Mouse (Mus musculus): Measurements from ENCODE around the gene Mfap5. TPM values are rescaled to one million over a fixed set of nuclear protein-coding genes. Genes with fewer than 3 reads are reported as not detected.
A peak's percentile ranks its signal among the peaks of the same experiment; 100 is the strongest.

The Mfap5 gene
- polyA plus RNA-seq, 1 experiment from 2014 or later, result 276 TPM

GRCm38 (mm10) chr6:122519384-122519783 lies 13.7 kb downstream of the Mfap5 start:
- Histone ChIP-seq H3K4me1 (replicated peaks; ENCODE audit: control insufficient read depth, insufficient read depth) (no peaks in the 10 kb centered on the region), H3K27me3 (ENCODE audit: control insufficient read depth, insufficient read depth, low read length) (no peaks in the 10 kb centered on the region), H3K9ac (ENCODE audit: low read length) (no peak overlapping the region), H3K9me3 (ENCODE audit: control insufficient read depth, low read length) (no peaks in the 10 kb centered on the region), H3K27ac (replicated peaks) (no peak overlapping the region), H3K36me3 (ENCODE audit: control insufficient read depth, insufficient read depth, low read length) (no peaks in the 10 kb centered on the region), H3K4me3 (ENCODE audit: low read depth, low read length) (no peak overlapping the region), H3K4me2 (replicated peaks; ENCODE audit: low read depth) (no peak overlapping the region)
- TF ChIP-seq EP300 (optimal IDR thresholded peaks at IDR 0.05) (no peak), CTCF (IDR thresholded peaks at IDR 0.05; ENCODE audit: low read depth) (peak; percentile 85)
- ATAC-seq (ENCODE audit: low FRiP score, low TSS enrichment) (no peak), DNase-seq (ENCODE audit: low spot score) (no peak)
- WGBS, result 26% methylated on average over 2 of the region's 2 CpGs

- Histone ChIP-seq H3K27me3 (ENCODE audit: control insufficient read depth, insufficient read depth, low read length) (no peaks in the 10 kb centered on the region), H3K27ac (replicated peaks) (no peak overlapping the region), H3K36me3 (ENCODE audit: control insufficient read depth, insufficient read depth, low read length) (no peaks in the 10 kb centered on the region), H3K4me2 (replicated peaks; ENCODE audit: low read depth) (no peak overlapping the region), H3K9ac (ENCODE audit: low read length) (no peak overlapping the region), H3K4me1 (replicated peaks; ENCODE audit: control insufficient read depth, insufficient read depth) (no peaks in the 10 kb centered on the region), H3K4me3 (ENCODE audit: low read depth, low read length) (no peak overlapping the region), H3K9me3 (ENCODE audit: control insufficient read depth, low read length) (no peaks in the 10 kb centered on the region)
- DNase-seq (ENCODE audit: low spot score) (no peak), ATAC-seq (ENCODE audit: low FRiP score, low TSS enrichment) (no peak)
- TF ChIP-seq EP300 (optimal IDR thresholded peaks at IDR 0.05) (no peak), CTCF (IDR thresholded peaks at IDR 0.05; ENCODE audit: low read depth) (no peak)
- WGBS, result 57% methylated on average over 9 of the region's 9 CpGs
Measured at GRCm38 (mm10) chr6:122522595-122522994, 16.9 kb downstream of the Mfap5 start.

- Histone ChIP-seq H3K4me1 (replicated peaks; ENCODE audit: control insufficient read depth, insufficient read depth) (no peaks in the 10 kb centered on the region), H3K27ac (replicated peaks) (no peak overlapping the region), H3K27me3 (ENCODE audit: control insufficient read depth, insufficient read depth, low read length) (no peaks in the 10 kb centered on the region), H3K4me3 (ENCODE audit: low read depth, low read length) (no peak overlapping the region), H3K9me3 (ENCODE audit: control insufficient read depth, low read length) (no peaks in the 10 kb centered on the region), H3K36me3 (ENCODE audit: control insufficient read depth, insufficient read depth, low read length) (no peaks in the 10 kb centered on the region), H3K9ac (ENCODE audit: low read length) (no peak overlapping the region), H3K4me2 (replicated peaks; ENCODE audit: low read depth) (no peak overlapping the region)
- WGBS, result 80% methylated on average over 8 of the region's 8 CpGs
- no peak for TF ChIP-seq EP300 (optimal IDR thresholded peaks at IDR 0.05)
- TF ChIP-seq CTCF (IDR thresholded peaks at IDR 0.05; ENCODE audit: low read depth), result no peak
- ATAC-seq (ENCODE audit: low FRiP score, low TSS enrichment), result no peak
- DNase-seq (ENCODE audit: low spot score), result no peak
Measured at GRCm38 (mm10) chr6:122523289-122523688, 17.6 kb downstream of the Mfap5 start.

- Histone ChIP-seq H3K9me3 (ENCODE audit: control insufficient read depth, low read length) (no peaks in the 10 kb centered on the region), H3K4me3 (ENCODE audit: low read depth, low read length) (no peak overlapping the region), H3K27ac (replicated peaks) (no peak overlapping the region), H3K27me3 (ENCODE audit: control insufficient read depth, insufficient read depth, low read length) (no peaks in the 10 kb centered on the region), H3K4me1 (replicated peaks; ENCODE audit: control insufficient read depth, insufficient read depth) (no peaks in the 10 kb centered on the region), H3K4me2 (replicated peaks; ENCODE audit: low read depth) (no peak overlapping the region), H3K9ac (ENCODE audit: low read length) (no peak overlapping the region), H3K36me3 (ENCODE audit: control insufficient read depth, insufficient read depth, low read length) (no peaks in the 10 kb centered on the region)
- DNase-seq (ENCODE audit: low spot score), result no peak
- WGBS, result 25% methylated on average over 12 of the region's 12 CpGs
- no peak for ATAC-seq (ENCODE audit: low FRiP score, low TSS enrichment)
- TF ChIP-seq CTCF (IDR thresholded peaks at IDR 0.05; ENCODE audit: low read depth), result no peak
- TF ChIP-seq EP300 (optimal IDR thresholded peaks at IDR 0.05), result no peak
Measured at GRCm38 (mm10) chr6:122527596-122527995, 22.0 kb downstream of the Mfap5 start.

GRCm38 (mm10) chr6:122528136-122528535 lies 22.5 kb downstream of the Mfap5 start:
- H3K4me1 ChIP-seq (replicated peaks; ENCODE audit: control insufficient read depth, insufficient read depth), result no peaks in the 10 kb centered on the region
- H3K9ac ChIP-seq (ENCODE audit: low read length), result no peak overlapping the region
- no peak for DNase-seq (ENCODE audit: low spot score)
- H3K36me3 ChIP-seq (ENCODE audit: control insufficient read depth, insufficient read depth, low read length), result no peaks in the 10 kb centered on the region
- no peak for TF ChIP-seq CTCF (IDR thresholded peaks at IDR 0.05; ENCODE audit: low read depth)
- H3K27ac ChIP-seq (replicated peaks), result no peak overlapping the region
- 78% methylated on average over 11 of the region's 11 CpGs for WGBS
- H3K4me3 ChIP-seq (ENCODE audit: low read depth, low read length), result no peak overlapping the region
- H3K27me3 ChIP-seq (ENCODE audit: control insufficient read depth, insufficient read depth, low read length), result no peaks in the 10 kb centered on the region
- H3K9me3 ChIP-seq (ENCODE audit: control insufficient read depth, low read length), result no peaks in the 10 kb centered on the region
- no peak for ATAC-seq (ENCODE audit: low FRiP score, low TSS enrichment)
- H3K4me2 ChIP-seq (replicated peaks; ENCODE audit: low read depth), result no peak overlapping the region

GRCm38 (mm10) chr6:122531466-122532174 lies 26.0 kb downstream of the Mfap5 start:
- peak; percentile 32; the same call in 1 of the 2 replicates for ATAC-seq (ENCODE audit: low FRiP score, low TSS enrichment)
- no peak overlapping the region for H3K9ac ChIP-seq (ENCODE audit: low read length)
- 48% methylated on average over 8 of the region's 8 CpGs for WGBS
- no peaks in the 10 kb centered on the region for H3K9me3 ChIP-seq (ENCODE audit: control insufficient read depth, low read length)
- no peak overlapping the region for H3K4me2 ChIP-seq (replicated peaks; ENCODE audit: low read depth)
- H3K4me1 ChIP-seq (replicated peaks; ENCODE audit: control insufficient read depth, insufficient read depth), result no peaks in the 10 kb centered on the region
- H3K27ac ChIP-seq (replicated peaks), result no peak overlapping the region
- no peak for DNase-seq (ENCODE audit: low spot score)
- TF ChIP-seq CTCF (IDR thresholded peaks at IDR 0.05; ENCODE audit: low read depth) (no peak), EP300 (optimal IDR thresholded peaks at IDR 0.05) (no peak)
- no peak overlapping the region for H3K4me3 ChIP-seq (ENCODE audit: low read depth, low read length)
- H3K36me3 ChIP-seq (ENCODE audit: control insufficient read depth, insufficient read depth, low read length), result no peaks in the 10 kb centered on the region
- H3K27me3 ChIP-seq (ENCODE audit: control insufficient read depth, insufficient read depth, low read length), result no peaks in the 10 kb centered on the region

Measured in stomach, postnatal 0 days (tissue).